In genomic region chr6:81946906-81947305, GRCm38 (mm10) we compare ENCODE assay signal across 21 mouse cellular contexts. TPM values are rescaled to one million over a fixed set of nuclear protein-coding genes. Genes with fewer than 3 reads are reported as not detected.
DNase-seq lines count a peak whose midpoint lies in the region.
"Had no signal": no experiment of that assay in that cellular context is flagged by ENCODE, and none has a peak within 500 bp of the region (broad histone marks: within the 10 kb centered on the region; RNA-seq: fewer than 3 reads in every experiment).

No protein-coding gene starts in this region.

- H3K36me3 ChIP-seq in heart, embryonic 10.5 days = peaks cover 95% of the 10 kb centered on the region

- no peaks in the 10 kb centered on the region for H3K27me3 ChIP-seq in heart, embryonic 10.5 days (ENCODE audit: insufficient read depth, poor library complexity, severe bottlenecking)
- H3K27me3 ChIP-seq: embryonic facial prominence, embryonic 13.5 days; embryonic facial prominence, embryonic 15.5 days; forebrain, embryonic 12.5 days had no signal

- no peaks in the 10 kb centered on the region for H3K9me3 ChIP-seq in heart, embryonic 10.5 days
- H3K9me3 ChIP-seq: embryonic facial prominence, embryonic 13.5 days; embryonic facial prominence, embryonic 15.5 days; forebrain, embryonic 10.5 days; forebrain, embryonic 12.5 days had no signal

- no peaks in the 10 kb centered on the region for H3K4me1 ChIP-seq in heart, embryonic 10.5 days
- H3K4me1 ChIP-seq: embryonic facial prominence, embryonic 13.5 days; embryonic facial prominence, embryonic 15.5 days; forebrain, embryonic 10.5 days; forebrain, embryonic 12.5 days had no signal

- H3K27ac ChIP-seq in heart, embryonic 10.5 days = no peak overlapping the region
- H3K27ac ChIP-seq: embryonic facial prominence, embryonic 13.5 days; embryonic facial prominence, embryonic 15.5 days; forebrain, embryonic 10.5 days; forebrain, embryonic 12.5 days had no signal

- DNase-seq in heart, adult 11 months = peak; percentile 75
- DNase-seq in heart, embryonic 10.5 days (ENCODE audit: low spot score) = no peak
- DNase-seq in right cerebral cortex, adult 18-20 months = peak; percentile 33
- no peak for DNase-seq in right cerebral cortex, postnatal 36 days (ENCODE audit: low spot score in 2 of 2)
- peak; percentile 53 for DNase-seq in brain, adult 2 months (ENCODE audit: low read depth, low spot score)
- no peak for DNase-seq in ovary, postnatal 10 days (ENCODE audit: low spot score)
- DNase-seq: adrenal gland, adult 2 months; adrenal gland, postnatal 10 days; adrenal gland, postnatal 25 days; cerebellum, adult 11 months; cerebellum, adult 18-20 months; cerebellum, adult 8-10 months; cerebellum, adult 9-11 months; cerebellum, postnatal 14 days; cerebellum, postnatal 36 days; embryo, embryonic 11 days had no signal

- H3K4me3 ChIP-seq in heart, embryonic 10.5 days = no peak overlapping the region
- H3K4me3 ChIP-seq: embryonic facial prominence, embryonic 13.5 days; embryonic facial prominence, embryonic 15.5 days; erythroblast, embryonic 14.5 days; forebrain, embryonic 10.5 days; forebrain, embryonic 12.5 days had no signal

- WGBS in heart, embryonic 10.5 days = 92% methylated on average over 6 of the region's 6 CpGs

RNA-seq across cellular contexts. Expression of gene Mrpl19, which starts 18.9 kb away (rescaled TPM):
- polyA plus RNA-seq in heart, embryonic 10.5 days (2016; fragmentation: Nextera tagmentation; extraction: Ambion mirVana) = 75.8 and 83.3 TPM in 2 replicates

RNA-seq across cellular contexts. Expression of gene Gcfc2, which starts 23.4 kb away (rescaled TPM):
- polyA plus RNA-seq in heart, embryonic 10.5 days (2016; fragmentation: Nextera tagmentation; extraction: Ambion mirVana) = 6.4 and 10.1 TPM in 2 replicates

Comparison
In these comparisons a context has a peak if more than half of its experiments do, and no peak if none do; other contexts are left out.
1. DNase-seq: peak in heart, adult 11 months (single experiment), right cerebral cortex, adult 18-20 months (single experiment) and brain, adult 2 months (single experiment); none in heart, embryonic 10.5 days (single experiment), right cerebral cortex, postnatal 36 days (0 of 2) and ovary, postnatal 10 days (single experiment).